Mouse (Mus musculus) kidney, postnatal 0 days (tissue): ENCODE data around the gene Slc9a9. TPM values are rescaled to one million over a fixed set of nuclear protein-coding genes. Genes with fewer than 3 reads are reported as not detected.

Experiments
- ATAC-seq: fragments of 200-750 bp; cut with Nextera tagmentation; replicated peaks from 2 replicates; pipeline ENCODE4 v1.8.0; 2017; ENCODE audit warnings: low read depth, moderate number of reproducible peaks, moderate TSS enrichment, moderate library complexity; ENCODE audit not compliant: low FRiP score
- DNase-seq: peaks from one replicate; pipeline ENCODE4 v3.0.0-alpha.2; 2016; ENCODE audit warnings: low spot score
- H3K27ac ChIP-seq: fragments of 300-500 bp; sonication (generic); 2 replicates; pipeline ENCODE4 v1.5.1; 2014; ENCODE audit warnings: mild to moderate bottlenecking
- H3K27me3 ChIP-seq: fragments of 300-500 bp; sonication (generic); 2 replicates; pipeline ENCODE4 v1.6.1; 2014; ENCODE audit warnings: low read length, mixed read lengths; ENCODE audit not compliant: insufficient read depth
- H3K36me3 ChIP-seq: fragments of 300-500 bp; sonication (generic); 2 replicates; pipeline ENCODE4 v1.6.1; 2014; ENCODE audit warnings: low read length, mixed read lengths; ENCODE audit not compliant: insufficient read depth
- H3K4me1 ChIP-seq: fragments of 300-500 bp; sonication (generic); replicated peaks from 2 replicates; pipeline ENCODE4 v1.6.1; 2014; ENCODE audit warnings: antibody characterized with exemption, low read length, mixed read lengths; ENCODE audit not compliant: insufficient read depth
- H3K4me2 ChIP-seq: fragments of 300-500 bp; sonication (generic); 2 replicates; pipeline ENCODE4 v1.6.1; 2014; ENCODE audit warnings: mild to moderate bottlenecking, low read length, moderate library complexity, mixed read lengths
- H3K4me3 ChIP-seq: fragments of 300-500 bp; sonication (generic); replicated peaks from 2 replicates; pipeline ENCODE4 v1.5.1; 2014; ENCODE audit warnings: low read depth, low read length
- H3K9ac ChIP-seq: fragments of 300-500 bp; sonication (generic); 2 replicates; pipeline ENCODE4 v1.6.1; 2014; ENCODE audit warnings: low read depth, low read length
- H3K9me3 ChIP-seq: fragments of 300-500 bp; sonication (generic); replicated peaks from 2 replicates; pipeline ENCODE4 v1.6.1; 2016; ENCODE audit warnings: low read length, inconsistent platforms, mixed read lengths
- CTCF ChIP-seq: IDR thresholded peaks from 2 replicates; pipeline ENCODE4 v1.5.1; 2016; ENCODE audit warnings: antibody characterized with exemption, low read depth, mild to moderate bottlenecking, moderate library complexity
- WGBS: fragments of 180-500 bp; shearing (Covaris S2); extraction: QIAGEN DNeasy Blood & Tissue Kit; methylation state at CpG from one replicate; pipeline ENCODE4 v1.1.7; 2014; 5-methylcytosine and 5-hydroxymethylcytosine counted together
- polyA plus RNA-seq: library from polyadenylated mRNA; unstranded; fragments of >200 nt; fragmentation: Nextera tagmentation; extraction: Ambion mirVana; gene quantifications from 2 replicates; pipeline ENCODE4 v1.2.1, GENCODE M21; 2015

The Slc9a9 gene
- polyA plus RNA-seq, 1 experiment from 2014 or later, result 2.6 TPM

DNA sequence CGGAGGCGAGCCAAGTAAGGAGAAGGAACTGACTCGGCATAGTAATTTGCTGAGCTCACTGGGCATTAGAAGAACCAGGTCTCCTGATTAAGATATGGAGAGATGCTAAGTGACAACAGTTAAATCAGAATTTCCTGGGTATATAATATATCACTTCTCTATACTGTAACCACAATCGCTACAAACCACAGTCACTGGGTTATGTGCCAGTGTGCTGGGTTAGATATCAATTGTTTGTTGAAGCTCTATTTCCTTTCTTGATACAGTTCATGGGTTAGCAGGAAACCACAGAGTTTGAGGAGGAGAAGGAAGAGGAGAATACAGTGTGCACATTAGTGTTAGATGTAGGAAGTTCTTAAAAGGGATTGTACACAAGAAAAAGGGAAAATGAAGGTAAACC, 323.9 kb downstream of the Slc9a9 start:
- H3K9me3 ChIP-seq, result no peaks in the 10 kb centered on the region
- DNase-seq, result no peak

DNA sequence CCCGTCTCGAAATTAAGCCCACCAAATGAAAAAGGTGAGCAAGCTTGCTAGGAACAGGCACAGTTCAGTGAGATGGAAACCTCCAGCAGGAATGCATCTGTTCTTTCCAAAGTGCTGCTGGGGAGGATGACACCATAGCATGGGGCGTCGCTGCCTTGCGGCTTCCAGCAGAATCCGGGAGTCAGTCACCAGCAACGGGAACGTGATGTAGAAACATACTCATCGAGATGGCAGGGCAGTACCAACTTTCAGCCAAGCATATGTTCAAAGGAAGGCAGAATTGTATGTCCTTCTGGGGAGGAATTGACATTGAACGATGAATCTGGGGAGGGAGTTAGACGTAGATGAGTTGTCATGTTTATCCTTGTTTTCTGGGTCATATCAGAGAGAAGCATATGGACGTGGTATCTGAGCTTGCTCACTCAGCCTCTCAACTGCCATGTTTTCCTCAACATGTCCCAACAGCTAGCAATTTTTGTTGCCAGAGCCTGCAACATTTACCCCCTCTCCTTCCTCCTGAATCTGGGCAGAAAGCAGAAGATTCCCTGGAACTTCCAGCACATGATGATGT, 350.5 kb downstream of the Slc9a9 start:
- no peak overlapping the region for H3K4me3 ChIP-seq
- H3K9me3 ChIP-seq, result no peaks in the 10 kb centered on the region
- H3K36me3 ChIP-seq, result no peaks in the 10 kb centered on the region
- no peak overlapping the region for H3K27ac ChIP-seq
- ATAC-seq (no peak), DNase-seq (no peak)
- no peak overlapping the region for H3K4me2 ChIP-seq
- no peaks in the 10 kb centered on the region for H3K4me1 ChIP-seq
- TF ChIP-seq CTCF, result no peak
- 93% methylated on average over 12 of the region's 12 CpGs for WGBS
- no peak overlapping the region for H3K9ac ChIP-seq
- H3K27me3 ChIP-seq, result no peaks in the 10 kb centered on the region

More for the DNA sequence above, 323.9 kb downstream of the Slc9a9 start:
- TF ChIP-seq CTCF, result no peak
- H3K4me2 ChIP-seq, result no peak overlapping the region
- no peaks in the 10 kb centered on the region for H3K4me1 ChIP-seq
- H3K27me3 ChIP-seq, result no peaks in the 10 kb centered on the region
- no peak overlapping the region for H3K4me3 ChIP-seq
- H3K27ac ChIP-seq, result no peak overlapping the region
- 89% methylated on average over 4 of the region's 4 CpGs for WGBS
- no peak for ATAC-seq
- H3K9ac ChIP-seq, result no peak overlapping the region
- no peaks in the 10 kb centered on the region for H3K36me3 ChIP-seq

DNA sequence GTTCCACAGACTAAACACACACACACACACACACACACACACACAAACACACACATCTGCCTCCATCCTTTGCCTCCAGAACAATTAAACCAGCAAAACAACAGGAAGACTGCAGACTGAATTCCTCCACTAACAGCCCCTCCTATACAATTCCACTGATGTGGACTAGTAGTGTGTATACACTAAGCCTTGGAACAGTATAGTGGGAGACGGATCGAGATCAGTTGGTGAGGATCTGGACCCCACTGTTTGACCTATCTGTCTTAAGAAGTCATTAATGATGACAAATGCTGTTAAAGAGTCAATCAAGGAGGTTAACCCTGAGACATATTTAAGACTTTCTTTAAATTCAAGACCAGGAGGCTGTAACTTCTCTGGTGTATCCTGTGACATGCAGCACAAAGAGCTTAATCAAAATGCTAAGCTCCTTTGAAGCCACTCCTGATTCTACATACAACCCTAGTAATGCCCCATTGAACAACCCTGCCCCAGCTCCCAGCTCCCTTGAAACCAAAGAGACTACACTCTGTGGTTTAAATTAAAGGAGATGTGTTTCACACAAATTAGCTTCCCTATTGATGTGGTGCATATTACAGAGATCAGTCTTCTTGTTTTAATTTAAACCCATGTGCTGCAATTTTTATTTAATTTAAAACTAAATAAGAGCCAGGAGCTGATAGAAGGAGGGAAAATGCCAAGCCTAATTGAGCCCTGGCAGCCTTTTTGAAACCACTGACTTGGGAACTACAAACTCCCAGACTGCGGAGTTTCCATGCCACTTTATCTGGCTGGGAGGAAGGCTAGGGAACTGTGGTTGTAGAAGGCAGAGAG, 364.6 kb downstream of the Slc9a9 start:
- TF ChIP-seq CTCF, result no peak
- no peak overlapping the region for H3K4me2 ChIP-seq
- no peaks in the 10 kb centered on the region for H3K4me1 ChIP-seq
- 47% methylated on average over 3 of the region's 3 CpGs for WGBS
- peak; percentile 46; the same call in 1 of the 2 replicates for ATAC-seq
- no peaks in the 10 kb centered on the region for H3K36me3 ChIP-seq
- H3K9me3 ChIP-seq, result no peaks in the 10 kb centered on the region
- H3K27ac ChIP-seq, result no peak overlapping the region
- no peak overlapping the region for H3K9ac ChIP-seq
- H3K27me3 ChIP-seq, result no peaks in the 10 kb centered on the region
- H3K4me3 ChIP-seq, result no peak overlapping the region
- DNase-seq, result peak; percentile 57

DNA sequence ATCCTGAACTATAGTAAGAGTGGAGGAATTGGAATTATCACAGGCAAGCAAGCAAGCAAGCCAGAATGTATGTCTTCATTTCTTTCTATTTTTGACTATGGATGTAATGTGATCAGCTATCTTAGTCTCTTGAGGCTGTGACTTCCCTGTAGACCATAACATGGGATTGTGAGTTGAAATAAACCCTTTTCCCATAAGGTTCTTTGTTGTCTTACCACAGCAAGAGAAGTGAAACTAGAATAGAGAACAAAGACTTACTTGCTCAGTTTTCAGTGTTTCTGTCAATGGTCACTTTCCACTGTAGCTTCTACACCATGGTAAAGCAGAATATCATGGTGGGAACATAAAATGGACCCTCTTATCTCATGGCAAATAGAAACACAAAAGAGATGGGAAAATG, 366.5 kb downstream of the Slc9a9 start:
- no peaks in the 10 kb centered on the region for H3K36me3 ChIP-seq

DNA sequence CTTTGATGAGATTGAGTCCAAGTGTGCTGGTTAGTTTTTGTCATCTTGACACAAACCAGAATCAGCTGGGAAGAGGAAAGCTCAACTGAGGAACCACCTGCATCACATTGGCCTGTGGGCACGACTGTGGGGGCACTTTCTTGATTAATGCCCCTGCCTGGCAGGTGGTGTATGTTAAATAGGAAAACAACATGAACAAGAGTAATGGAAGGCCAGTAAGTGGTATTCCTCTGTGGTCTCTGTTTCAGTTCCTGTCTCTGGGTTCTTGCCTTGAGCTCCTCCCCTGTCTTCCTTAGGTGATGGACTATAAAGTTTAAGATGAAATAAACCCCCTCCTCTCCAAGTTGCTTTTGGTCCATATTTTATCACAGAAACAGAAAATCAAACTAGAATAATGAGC, 372.7 kb downstream of the Slc9a9 start:
- no peak for TF ChIP-seq CTCF
- no peaks in the 10 kb centered on the region for H3K4me1 ChIP-seq
- no peak overlapping the region for H3K9ac ChIP-seq
- H3K4me2 ChIP-seq, result no peak overlapping the region
- 29% methylated on average over 1 of the region's 1 CpGs for WGBS
- ATAC-seq (no peak), DNase-seq (no peak)
- no peak overlapping the region for H3K27ac ChIP-seq
- no peak overlapping the region for H3K4me3 ChIP-seq
- no peaks in the 10 kb centered on the region for H3K9me3 ChIP-seq
- no peaks in the 10 kb centered on the region for H3K27me3 ChIP-seq
- H3K36me3 ChIP-seq, result no peaks in the 10 kb centered on the region

More for the DNA sequence above, 366.5 kb downstream of the Slc9a9 start:
- H3K9me3 ChIP-seq, result no peaks in the 10 kb centered on the region
- H3K4me2 ChIP-seq, result no peak overlapping the region
- no peaks in the 10 kb centered on the region for H3K4me1 ChIP-seq
- TF ChIP-seq CTCF, result no peak
- ATAC-seq (no peak), DNase-seq (no peak)
- H3K27me3 ChIP-seq, result no peaks in the 10 kb centered on the region
- no peak overlapping the region for H3K9ac ChIP-seq
- no peak overlapping the region for H3K4me3 ChIP-seq
- H3K27ac ChIP-seq, result no peak overlapping the region

DNA sequence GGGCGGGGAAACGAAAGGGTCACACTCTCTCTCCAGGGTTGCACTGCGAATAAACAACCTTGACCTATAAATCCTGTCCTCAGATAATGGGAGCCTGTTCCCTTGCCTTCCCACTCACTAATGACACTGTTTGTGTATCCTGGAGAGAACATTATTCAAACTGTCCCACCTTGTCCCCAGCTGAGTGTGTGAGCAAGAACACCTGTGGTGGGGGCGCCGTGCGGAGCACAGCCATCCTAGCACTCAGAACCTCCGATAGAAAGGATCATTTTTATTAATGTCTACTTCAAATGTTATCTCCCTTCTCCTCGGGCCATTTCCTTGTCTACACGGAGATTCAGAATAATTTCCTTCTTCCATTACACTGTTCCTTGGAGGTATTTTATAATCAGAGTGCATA, 382.5 kb downstream of the Slc9a9 start:
- TF ChIP-seq CTCF, result no peak
- H3K9me3 ChIP-seq, result no peaks in the 10 kb centered on the region
- no peak overlapping the region for H3K27ac ChIP-seq
- ATAC-seq (no peak), DNase-seq (no peak)
- H3K4me3 ChIP-seq, result no peak overlapping the region
- no peaks in the 10 kb centered on the region for H3K36me3 ChIP-seq
- no peak overlapping the region for H3K4me2 ChIP-seq
- WGBS, result 24% methylated on average over 9 of the region's 9 CpGs
- H3K27me3 ChIP-seq, result no peaks in the 10 kb centered on the region
- no peaks in the 10 kb centered on the region for H3K4me1 ChIP-seq
- no peak overlapping the region for H3K9ac ChIP-seq
